Mouse (Mus musculus) forelimb bud, embryonic 11.5 days (tissue): Measurements from ENCODE around the gene Sumf1.
A peak's percentile ranks its signal among the peaks of the same experiment; 100 is the strongest.

Source experiments
- DNase-seq: peaks from one replicate; pipeline ENCODE4 v3.0.0-alpha.2; 2012; ENCODE audit warnings: low read depth, low spot score

Sumf1 gene

DNA sequence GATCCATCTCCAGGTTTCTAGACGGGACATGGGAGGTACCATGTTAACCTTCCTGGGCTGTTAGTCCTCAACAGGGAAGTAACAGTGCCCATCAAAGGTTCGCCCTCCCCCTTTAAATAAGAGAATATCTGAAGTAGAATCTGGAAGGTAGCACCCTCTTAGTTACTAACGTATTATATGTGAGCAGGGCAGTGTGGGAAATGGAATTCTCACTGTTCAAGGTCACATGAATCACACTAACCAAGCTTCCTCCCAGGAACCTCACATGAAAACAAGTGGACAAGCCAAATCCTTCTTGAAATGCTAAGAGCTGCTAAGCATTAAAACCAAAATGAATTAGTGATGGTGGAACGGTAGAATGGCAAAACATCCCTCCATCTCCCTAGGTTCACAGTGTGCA is 38.7 kb downstream of the Sumf1 start:
- no peak for DNase-seq

DNA sequence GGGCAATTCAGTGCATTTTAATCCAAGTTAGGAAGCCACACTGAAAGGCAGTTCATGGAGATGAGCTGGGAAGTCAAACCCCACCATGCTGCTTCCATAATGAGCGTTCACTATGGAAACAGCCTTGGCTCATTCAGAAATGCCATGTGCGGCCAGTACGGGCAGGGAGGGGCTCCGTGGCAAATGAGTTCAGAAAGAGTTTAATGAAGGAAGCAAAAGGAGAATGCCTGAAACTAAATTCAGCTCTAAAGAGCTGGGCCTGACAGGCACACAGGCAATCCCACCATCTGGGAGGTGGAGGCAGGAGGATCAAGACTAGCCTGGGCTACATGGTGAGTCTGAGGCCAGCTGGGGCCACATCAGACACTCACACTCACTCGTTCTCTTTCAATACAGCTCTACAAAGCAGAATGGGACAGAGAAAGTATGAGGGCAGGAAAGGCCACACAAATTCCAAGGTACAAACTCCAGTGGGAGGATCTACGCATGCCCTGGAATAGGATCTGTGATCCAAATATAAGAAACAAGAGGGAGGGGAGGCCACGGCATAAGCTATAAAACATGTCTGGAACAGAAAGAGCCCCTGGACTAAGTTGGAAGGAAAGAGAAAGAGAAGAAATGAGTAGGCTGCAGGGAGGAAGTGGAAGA is 39.3 kb downstream of the Sumf1 start:
- no peak for DNase-seq

DNA sequence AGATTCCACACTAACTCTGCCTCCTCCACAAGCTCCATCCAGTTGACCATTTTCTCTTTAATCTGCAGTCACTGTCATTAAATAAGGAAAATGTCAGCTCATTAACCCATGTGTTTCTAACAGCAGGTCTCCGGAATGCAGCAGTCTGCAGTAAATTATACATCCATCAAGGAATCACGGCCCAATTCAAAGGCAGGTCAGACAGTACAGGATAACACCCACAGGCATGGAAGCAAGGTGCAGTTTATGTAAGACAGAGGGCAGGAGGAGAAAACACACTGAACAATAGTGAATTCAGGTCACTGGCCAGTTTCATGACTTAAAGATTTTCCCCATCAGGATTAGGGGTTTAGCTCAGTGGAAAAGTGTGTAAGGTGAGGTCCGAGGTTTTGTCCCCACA is 40.1 kb downstream of the Sumf1 start:
- no peak for DNase-seq

DNA sequence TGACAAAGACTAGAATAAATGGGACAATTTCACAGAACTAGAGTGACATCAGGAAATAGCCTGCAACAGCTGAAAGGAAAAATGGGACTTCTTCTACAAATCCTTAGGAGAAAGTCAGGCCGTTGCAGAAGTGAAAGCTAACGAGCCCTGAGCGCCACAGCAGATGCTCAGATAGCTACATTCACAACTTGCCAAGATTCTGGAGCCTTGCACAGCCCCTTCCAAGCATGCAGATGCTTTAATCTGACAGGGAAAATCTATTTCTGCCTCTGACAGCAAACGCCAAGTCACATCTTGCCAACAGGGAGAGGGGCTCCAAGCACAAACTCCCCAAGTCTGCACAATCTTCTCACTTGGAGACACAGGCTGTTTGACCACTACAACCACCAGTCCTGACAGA is 42.6 kb downstream of the Sumf1 start:
- DNase-seq: no peak

DNA sequence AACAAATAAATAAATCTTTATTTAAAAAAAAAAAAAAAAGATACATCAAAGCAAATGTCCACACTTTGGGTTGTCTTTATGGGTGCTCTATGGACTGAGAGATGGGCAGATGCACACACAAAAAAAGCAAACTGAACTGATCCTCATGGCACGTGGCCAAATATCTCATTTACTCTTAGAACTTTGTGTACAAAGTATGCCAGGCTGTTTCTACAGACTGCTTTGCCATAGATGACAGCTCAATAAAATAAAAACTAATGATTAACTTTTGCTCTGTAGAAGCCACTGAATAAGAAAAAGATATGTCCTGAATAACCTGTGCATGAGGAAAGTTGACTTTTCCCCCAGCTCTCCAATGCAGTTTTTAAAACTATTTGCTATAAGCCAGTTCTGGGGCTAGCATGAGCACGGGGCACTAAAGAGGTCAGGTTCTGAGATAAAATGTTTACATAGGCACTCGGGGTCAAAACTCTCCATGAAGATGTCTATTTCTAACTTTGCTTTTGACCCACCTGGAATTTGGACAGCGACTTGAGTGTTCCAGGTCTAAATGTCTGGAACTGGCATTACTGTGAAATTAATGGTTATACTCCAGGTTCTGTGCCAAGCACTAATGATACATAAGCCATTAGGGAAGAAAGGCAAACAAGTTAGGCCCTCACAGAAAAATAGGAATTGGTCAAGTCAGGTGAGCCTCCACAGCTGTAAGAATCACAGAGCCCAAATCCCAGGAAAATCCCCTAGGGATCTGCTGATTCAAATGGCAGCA is 44.5 kb downstream of the Sumf1 start:
- no peak for DNase-seq

DNA sequence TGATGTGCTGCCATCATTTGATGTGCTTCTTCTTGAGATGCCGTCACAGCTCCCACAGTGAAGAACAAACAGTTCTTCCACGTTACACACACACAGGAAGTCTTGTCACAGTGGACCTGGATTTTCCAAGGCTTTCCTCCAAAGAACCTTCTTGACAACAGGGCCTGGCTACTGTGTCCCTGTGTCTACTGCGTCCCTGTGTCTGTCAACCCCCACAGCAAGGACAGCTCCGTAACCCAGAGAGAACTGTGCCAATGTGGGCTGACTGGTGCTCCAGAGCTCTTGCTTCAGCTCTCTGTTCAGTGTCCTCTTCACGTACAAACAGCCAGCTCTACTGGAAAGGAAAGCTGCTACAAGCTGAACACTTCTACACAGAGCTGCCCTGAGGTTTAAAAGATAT is 48.4 kb downstream of the Sumf1 start:
- DNase-seq: no peak

DNA sequence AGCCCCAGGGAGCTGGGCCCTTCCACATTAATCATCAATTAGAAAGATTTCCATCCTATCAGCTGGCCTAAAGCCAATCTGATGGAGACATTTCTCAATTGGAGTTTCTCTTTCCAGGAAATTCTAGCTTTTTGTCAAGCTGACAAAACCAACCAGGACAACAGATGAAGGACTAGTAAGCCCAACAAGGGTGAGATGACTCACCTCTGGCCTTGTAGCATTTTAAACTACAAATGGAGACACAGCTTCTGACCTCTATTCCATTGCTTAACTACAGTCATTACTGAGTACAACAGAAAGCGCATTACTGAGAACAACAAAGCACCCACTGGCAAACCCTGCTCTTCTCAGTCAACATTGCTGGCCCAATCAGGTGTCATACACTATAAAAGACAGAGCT is 49.1 kb downstream of the Sumf1 start:
- DNase-seq: no peak

DNA sequence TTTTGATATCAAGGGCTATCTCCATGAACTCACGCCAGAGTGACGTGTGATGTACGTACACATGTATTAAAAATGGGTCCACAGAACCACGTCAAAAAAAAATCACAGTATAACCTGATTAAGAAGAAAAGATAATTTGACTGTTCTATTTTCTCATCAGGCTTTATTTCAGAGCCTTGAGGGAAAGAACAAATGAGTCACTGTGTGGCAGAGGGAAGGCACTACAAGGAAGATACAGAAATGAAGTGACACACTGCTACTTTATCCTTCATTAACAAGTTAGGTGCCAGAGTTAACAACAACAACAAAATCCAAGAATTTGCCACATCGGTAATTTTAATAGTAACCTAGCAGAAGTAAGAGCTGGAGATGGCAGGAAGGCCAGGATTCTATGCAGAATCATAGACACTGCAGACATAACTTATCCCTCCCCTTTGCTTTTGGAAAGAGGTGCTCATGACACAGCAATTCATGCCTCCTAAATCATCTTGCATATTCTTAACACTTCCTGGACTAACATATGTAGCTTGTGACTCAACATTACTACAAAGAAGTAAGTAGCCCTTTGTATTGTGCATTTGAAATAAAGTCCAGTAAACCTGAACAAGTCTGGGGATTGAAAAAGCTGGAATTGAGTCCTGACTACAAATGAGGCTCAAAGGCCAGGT is 53.0 kb downstream of the Sumf1 start:
- no peak for DNase-seq

DNA sequence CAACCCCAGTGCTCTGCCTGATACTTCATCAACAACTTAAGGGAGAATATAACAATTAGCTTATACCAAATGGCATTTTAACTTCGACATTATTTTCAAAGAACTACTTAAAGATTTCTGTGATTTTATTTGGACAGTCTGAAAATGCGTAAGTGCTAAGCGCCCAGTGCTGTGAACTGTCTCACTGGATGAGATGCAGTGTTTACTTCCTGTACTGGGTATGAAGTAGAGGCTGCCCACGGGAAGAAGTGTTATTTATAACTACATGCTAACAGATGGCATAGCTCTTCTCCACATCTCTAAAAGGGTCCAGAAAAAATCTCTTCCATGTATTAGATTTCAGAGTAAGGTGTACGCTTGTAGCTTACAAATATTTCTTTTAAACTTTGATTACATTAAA is 54.7 kb downstream of the Sumf1 start:
- no peak for DNase-seq

DNA sequence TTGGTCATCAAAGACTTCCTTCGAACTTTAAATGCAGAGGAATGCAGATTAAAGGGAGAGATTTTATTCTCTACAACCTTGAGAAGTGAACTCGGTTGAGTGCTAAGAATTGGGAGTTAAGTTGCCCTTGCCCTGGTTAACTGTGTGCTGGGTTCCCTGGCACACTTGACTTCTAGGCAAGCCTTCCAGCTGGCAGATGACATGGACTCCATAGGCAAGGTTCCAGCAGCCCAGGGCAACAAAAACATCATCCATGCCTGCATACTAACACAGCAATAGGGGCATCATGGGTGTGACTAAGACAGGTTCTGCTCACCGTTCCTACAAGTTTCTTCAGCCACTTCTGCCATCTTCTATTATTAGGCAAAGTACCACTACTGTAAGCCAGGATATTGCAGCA is 58.8 kb downstream of the Sumf1 start:
- DNase-seq: no peak

DNA sequence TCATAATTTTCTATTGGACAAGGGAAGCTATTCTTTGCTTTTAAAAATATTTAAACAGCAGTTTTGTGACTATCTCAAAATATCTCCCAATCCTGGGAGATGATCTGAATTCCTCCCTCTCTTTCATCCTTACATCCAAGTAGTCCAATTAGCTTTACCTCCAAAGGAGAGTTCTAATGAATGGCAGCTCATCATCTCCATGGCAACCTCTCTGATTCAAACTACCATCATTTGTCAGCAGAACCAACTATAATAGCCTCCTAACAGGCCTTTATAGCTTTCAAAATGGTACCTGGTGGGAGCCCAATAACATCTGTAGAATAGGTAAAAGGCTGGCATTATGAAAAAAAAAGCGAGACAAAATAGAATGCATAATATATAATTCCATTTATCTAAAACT is 59.9 kb downstream of the Sumf1 start:
- no peak for DNase-seq

DNA sequence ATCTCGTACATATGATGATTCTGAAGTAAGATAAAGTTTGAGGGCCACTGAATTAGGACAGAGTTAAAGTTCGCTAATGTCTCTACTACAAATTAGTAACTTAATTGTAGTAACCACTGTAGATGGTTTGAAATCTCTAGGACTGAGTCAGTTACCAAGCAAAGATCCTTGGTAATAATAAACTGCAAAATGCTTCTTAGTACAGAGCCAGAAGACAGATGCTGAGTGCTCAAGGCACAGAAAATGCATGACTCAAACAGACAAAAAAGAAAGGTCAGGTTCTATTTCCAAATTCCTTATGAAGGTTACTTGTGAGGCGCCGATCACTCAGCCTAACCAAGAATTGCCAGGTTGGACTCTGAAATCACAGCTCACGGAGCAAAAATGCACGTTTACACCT is 67.5 kb downstream of the Sumf1 start:
- DNase-seq: no peak

DNA sequence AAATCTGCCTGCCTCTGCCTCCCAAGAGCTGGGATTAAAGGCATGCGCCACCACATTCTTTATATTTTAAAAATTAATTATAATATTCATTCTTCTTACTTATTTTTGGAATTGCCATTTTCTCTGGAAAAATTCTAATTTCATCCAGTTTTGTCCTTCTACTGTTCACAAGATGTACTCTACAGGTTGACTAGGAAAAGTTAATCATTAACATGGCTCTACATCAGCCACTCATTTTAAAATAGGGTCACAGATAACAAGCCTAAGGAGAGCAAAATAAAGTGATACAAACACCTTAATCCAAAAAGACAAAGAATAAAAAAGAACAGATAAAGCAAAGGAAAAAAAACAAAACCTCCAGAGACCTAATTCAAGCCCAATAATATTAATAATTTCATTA is 70.4 kb downstream of the Sumf1 start:
- DNase-seq: no peak

DNA sequence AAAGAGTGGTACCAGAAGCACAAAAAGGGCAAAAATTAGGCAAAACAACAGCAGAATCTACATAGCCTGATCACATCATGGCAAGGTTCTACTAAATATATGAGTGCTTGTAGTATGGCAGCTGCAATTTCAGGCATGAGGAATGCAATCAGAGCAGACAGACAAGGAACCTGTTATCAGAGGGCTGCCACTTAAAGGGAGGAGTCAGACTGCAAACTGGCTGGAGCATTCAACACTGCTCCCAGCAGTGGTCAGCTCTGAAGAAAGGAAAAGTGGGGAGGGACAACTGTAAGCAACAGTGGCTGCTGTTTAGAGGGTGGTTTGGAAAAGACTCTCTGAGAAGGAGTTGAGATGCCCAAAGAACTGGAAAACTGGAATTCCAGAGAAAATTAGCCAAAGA is 73.7 kb downstream of the Sumf1 start:
- DNase-seq: no peak

DNA sequence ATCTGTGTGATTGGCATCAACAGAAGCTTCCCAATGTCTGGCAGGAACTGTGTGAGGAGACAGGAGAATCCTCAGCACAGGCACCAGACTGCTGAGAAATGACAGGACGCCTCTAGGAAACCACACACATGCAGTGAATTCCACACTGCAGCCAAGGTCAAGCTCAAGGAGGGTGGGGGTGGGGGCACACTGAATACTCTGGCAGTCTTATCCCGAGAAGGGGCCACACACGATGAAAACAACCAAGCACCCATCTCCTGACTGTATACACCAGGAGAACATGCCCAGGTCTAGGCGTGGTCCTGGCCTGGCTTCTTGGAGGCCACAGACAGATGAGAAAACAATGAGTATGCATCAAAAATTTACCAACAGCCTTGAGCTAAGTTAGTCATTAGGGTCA is 75.0 kb downstream of the Sumf1 start:
- no peak for DNase-seq

DNA sequence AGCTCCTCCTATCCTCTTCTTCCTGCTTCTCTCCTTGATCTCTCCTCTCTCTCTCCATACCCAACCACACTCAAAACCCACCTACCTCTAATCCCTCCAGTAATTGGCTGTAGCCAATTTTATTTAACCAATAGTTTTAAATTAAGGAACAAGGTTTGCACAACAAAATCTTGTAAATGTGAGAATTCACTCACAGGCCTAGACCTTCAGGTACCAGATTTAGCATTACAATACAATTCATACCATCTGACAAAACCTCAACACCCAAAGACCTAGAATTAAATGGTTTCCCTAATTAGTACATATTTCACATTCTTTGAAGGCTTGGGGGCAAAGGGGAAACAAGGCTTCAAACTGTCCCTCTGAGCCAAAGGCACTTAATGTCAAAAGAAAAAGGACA is 78.0 kb downstream of the Sumf1 start:
- DNase-seq: no peak

DNA sequence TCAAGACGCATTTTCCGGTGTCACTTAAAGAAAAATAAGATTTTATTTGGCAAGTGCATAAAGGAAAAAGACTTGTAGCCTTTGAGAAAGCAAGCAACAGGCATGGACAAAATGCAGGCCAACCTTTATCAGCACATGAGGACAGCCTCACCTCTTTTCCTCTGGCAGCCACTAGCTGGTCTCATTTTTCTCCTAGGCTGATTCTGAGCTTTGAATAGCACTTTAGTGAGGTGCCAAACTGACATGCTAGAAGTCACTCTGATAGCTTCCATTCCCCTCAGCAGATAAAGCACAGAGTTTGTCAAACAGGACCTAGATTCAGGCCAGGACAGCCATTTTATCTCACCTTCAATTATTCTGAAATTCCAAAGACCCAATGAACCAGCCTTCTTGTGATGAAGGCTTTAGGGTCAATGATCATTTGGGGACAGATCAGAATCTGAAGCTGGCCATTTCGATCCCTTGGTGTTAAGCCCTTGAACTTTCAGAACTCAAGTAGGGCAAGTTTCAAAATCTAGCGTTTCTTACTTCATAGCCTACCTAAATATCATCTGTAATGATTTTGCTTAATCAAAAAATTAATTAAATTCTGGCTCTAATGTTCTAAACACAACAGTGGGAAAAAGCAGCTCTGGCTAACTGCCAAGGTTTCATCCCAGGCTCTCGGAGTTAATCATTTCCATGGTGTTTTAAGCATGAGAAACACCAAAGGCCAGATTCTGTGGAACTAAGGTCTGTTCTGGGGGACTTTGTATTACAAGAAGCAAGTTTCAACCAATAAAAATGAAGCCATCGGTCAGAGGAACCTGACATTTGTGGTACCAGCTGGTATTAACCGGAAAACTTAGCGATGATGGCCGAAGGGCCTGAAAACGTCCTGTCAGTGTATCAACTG is 83.2 kb downstream of the Sumf1 start:
- no peak for DNase-seq

DNA sequence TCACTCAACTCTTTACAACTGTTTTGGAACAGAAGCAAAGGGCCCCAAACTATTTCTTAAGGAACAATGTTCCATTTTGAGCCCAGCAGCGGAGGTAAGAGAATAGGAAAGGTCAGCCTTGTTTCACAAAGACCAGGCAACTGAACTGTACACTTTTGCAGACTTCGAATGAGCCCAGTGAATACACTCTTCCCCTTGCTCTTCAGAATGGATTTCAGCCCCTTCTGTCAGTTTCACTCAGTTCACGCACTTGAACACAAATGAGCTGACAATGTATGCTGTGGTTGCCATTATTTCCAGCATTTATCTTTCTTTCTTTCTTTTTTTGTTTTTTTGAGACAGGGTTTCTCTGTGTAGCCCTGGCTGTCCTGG is 86.5 kb downstream of the Sumf1 start:
- no peak for DNase-seq

DNA sequence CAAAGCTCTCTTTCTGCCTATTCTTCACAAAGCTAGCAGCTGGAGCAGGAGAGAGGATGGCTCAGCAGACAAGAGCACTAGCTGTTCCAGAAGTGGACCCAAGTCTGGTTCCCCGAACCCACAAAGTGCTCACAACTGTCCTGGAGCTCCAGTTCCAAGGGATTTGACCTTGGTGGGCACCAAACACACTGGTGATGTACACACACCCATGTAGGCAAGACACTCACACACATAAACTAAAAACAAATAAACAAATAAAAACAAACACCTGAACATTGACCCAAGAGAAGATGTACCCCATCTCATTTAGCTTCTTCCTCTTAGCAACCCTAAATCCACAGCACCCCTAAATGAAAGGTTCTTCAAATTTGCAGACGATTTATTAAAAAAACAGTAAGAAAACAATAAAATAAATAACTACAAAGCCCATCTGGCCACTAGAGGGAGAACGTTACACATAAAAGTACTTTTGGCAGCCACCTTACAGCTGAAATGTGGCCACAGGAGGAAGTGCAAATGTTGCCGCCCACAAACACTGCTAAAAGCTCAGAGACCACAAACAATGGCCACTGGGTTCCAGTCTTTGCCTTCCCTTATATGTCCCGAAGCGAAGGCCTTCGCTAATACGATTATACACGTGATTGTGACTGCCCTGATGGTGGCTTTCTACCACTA is 87.1 kb downstream of the Sumf1 start:
- peak; percentile 78 for DNase-seq

DNA sequence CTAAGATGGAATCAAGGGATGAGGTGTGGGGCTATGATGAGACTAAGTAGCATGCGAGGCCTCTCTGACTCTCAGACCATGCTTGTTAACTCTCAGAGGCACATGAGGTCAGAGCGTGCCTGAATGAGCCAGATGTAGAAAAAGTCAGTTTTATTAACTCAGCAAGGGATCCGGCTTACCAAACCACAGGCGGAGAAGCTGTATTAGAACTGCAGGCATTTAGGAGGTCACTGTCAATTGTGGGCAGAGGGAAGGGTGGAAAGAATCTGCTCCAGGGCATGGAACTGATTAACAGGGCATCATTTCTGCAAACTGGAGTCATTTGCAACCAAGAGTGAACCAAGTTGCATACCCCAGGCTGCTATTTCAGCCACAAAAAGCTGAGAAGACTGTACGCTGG is 89.9 kb downstream of the Sumf1 start:
- peak; percentile 10 for DNase-seq

DNA sequence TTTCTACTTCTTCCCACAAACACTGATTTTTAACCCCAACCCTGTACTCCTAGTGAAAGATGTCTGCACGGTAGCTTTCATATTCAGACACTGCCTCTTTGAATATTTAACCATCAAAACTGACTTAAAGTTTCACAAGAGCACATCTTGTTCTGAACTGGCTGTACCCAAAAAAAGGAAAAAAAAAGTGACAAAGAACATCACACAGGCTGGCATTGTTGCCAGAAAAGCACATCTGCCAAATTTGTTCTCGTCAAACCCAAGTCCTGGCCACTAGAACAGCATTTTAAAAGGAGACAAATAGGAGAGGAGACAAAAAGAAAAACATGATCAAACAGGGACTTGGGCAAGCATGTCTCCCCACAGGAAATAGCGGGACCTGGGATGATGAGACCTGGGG is 91.9 kb downstream of the Sumf1 start:
- no peak for DNase-seq

DNA sequence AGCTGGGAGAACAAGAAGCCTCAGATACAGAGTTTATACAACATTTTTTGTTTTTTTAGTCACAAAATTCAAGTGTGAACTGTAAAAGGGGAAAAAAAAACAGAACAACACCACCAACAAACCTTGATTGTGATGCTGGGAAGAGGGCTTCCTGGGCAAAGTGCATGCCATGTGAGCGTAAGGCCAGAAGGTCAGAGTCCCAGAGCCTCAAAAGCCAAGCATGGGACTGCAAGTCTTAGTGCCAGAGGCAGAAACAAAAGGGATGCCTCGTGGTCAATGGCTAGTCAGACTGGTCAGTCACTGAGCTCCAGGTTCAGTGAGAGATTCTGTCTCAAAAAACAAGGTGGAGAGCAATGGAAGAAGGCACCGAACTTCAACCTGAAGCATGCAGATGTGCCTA is 92.7 kb downstream of the Sumf1 start:
- no peak for DNase-seq
